Mouse (Mus musculus): ENCODE results near the gene Vstm2l. TPM values are rescaled to one million over a fixed set of nuclear protein-coding genes. Genes with fewer than 3 reads are reported as not detected.

Vstm2l gene
- polyA plus RNA-seq, 1 experiment from 2014 or later = 0.53 TPM

DNA sequence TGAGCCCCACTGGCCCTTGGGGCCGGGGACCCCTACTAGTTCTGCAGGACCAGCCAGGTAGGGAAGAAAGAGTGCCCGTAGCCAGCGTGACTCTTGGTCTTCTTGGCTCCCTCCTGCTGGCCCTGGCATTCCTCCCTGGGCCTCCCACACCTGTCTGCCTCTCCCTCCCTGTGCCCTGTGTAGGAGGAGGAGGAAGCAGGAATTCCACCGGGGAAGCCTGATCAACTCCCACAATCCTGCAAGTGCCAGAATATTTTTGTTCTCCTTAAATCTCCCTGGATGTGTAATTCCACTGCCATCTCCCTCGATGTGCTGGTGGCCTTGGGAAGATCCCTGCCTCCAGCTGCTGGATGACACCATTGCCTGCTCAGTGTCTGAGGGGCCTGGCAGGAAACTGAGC, 10.1 kb downstream of the Vstm2l start:
- no peak for TF ChIP-seq EP300 (optimal IDR thresholded peaks at IDR 0.05)
- TF ChIP-seq CTCF (IDR thresholded peaks at IDR 0.05; ENCODE audit: low read depth) = no peak
- H3K27me3 ChIP-seq (ENCODE audit: control insufficient read depth, insufficient read depth, low read length) = no peaks in the 10 kb centered on the region
- WGBS = 54% methylated on average over 5 of the region's 5 CpGs
- H3K9ac ChIP-seq (ENCODE audit: low read length) = no peak overlapping the region
- H3K4me3 ChIP-seq (ENCODE audit: low read depth, low read length) = no peak overlapping the region
- H3K4me2 ChIP-seq (replicated peaks; ENCODE audit: low read depth) = no peak overlapping the region
- no peaks in the 10 kb centered on the region for H3K36me3 ChIP-seq (ENCODE audit: control insufficient read depth, insufficient read depth, low read length)
- no peaks in the 10 kb centered on the region for H3K4me1 ChIP-seq (replicated peaks; ENCODE audit: control insufficient read depth, insufficient read depth)
- H3K9me3 ChIP-seq (ENCODE audit: control insufficient read depth, low read length) = no peaks in the 10 kb centered on the region
- DNase-seq (ENCODE audit: low spot score) (no peak), ATAC-seq (ENCODE audit: low FRiP score, low TSS enrichment) (no peak)
- H3K27ac ChIP-seq (replicated peaks) = no peak overlapping the region

DNA sequence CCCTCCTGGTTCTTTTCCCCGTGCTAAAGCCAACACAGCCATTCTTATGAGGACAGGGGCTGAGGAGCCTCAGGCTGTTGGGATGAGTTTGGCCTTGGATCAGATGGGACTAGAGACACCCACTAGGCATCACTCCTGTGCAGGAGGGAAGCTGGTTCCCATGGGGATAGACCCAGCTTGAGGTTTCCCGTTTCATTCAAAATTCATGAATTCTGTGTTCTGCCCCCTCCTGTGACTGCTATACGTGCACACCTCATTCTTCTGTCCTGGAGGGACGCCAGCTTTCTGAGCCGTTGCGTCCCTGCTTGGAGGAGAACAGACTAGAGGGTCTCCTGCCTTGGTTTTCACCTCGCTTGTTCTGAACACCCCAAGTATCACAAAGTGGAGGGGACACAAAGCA, 12.0 kb downstream of the Vstm2l start:
- 63% methylated on average over 7 of the region's 7 CpGs for WGBS
- H3K27me3 ChIP-seq (ENCODE audit: control insufficient read depth, insufficient read depth, low read length) = no peaks in the 10 kb centered on the region

DNA sequence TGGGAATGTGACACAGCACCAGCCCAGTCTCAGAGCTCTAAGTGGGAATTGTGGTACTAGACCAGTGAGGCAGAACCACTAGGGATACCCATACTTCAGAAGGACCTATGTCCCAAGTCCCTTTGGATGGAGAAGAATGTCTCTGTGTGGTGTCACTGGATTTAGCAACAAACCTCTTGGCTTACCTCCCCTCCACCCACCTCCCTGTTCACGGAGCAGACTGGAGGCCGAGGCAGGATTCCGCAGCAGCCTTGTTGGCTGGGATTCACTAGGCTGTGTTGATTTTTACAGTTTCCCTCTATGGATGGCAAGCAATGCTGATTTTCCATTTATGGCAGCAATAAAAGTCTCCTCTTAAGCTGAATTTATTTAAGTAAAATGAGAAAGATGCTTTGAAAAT, 12.5 kb downstream of the Vstm2l start:
- WGBS = 63% methylated on average over 3 of the region's 3 CpGs
- DNase-seq (ENCODE audit: low spot score) = no peak
- Histone ChIP-seq H3K9ac (ENCODE audit: low read length) (no peak overlapping the region), H3K27ac (replicated peaks) (no peak overlapping the region), H3K4me1 (replicated peaks; ENCODE audit: control insufficient read depth, insufficient read depth) (no peaks in the 10 kb centered on the region), H3K4me3 (ENCODE audit: low read depth, low read length) (no peak overlapping the region), H3K36me3 (ENCODE audit: control insufficient read depth, insufficient read depth, low read length) (no peaks in the 10 kb centered on the region), H3K27me3 (ENCODE audit: control insufficient read depth, insufficient read depth, low read length) (no peaks in the 10 kb centered on the region), H3K9me3 (ENCODE audit: control insufficient read depth, low read length) (no peaks in the 10 kb centered on the region), H3K4me2 (replicated peaks; ENCODE audit: low read depth) (no peak overlapping the region)
- no peak for TF ChIP-seq CTCF (IDR thresholded peaks at IDR 0.05; ENCODE audit: low read depth)
- no peak for TF ChIP-seq EP300 (optimal IDR thresholded peaks at IDR 0.05)
- no peak for ATAC-seq (ENCODE audit: low FRiP score, low TSS enrichment)

More for the DNA sequence above, 12.0 kb downstream of the Vstm2l start:
- TF ChIP-seq EP300 (optimal IDR thresholded peaks at IDR 0.05) (no peak), CTCF (IDR thresholded peaks at IDR 0.05; ENCODE audit: low read depth) (no peak)
- Histone ChIP-seq H3K27ac (replicated peaks) (no peak overlapping the region), H3K36me3 (ENCODE audit: control insufficient read depth, insufficient read depth, low read length) (no peaks in the 10 kb centered on the region), H3K4me2 (replicated peaks; ENCODE audit: low read depth) (no peak overlapping the region), H3K9ac (ENCODE audit: low read length) (no peak overlapping the region), H3K4me1 (replicated peaks; ENCODE audit: control insufficient read depth, insufficient read depth) (no peaks in the 10 kb centered on the region), H3K4me3 (ENCODE audit: low read depth, low read length) (no peak overlapping the region), H3K9me3 (ENCODE audit: control insufficient read depth, low read length) (no peaks in the 10 kb centered on the region)
- DNase-seq (ENCODE audit: low spot score) = no peak
- ATAC-seq (ENCODE audit: low FRiP score, low TSS enrichment) = no peak

- DNase-seq (ENCODE audit: low spot score) (no peak), ATAC-seq (ENCODE audit: low FRiP score, low TSS enrichment) (no peak)
- Histone ChIP-seq H3K9ac (ENCODE audit: low read length) (no peak overlapping the region), H3K27me3 (ENCODE audit: control insufficient read depth, insufficient read depth, low read length) (no peaks in the 10 kb centered on the region), H3K27ac (replicated peaks) (no peak overlapping the region), H3K9me3 (ENCODE audit: control insufficient read depth, low read length) (no peaks in the 10 kb centered on the region), H3K4me2 (replicated peaks; ENCODE audit: low read depth) (no peak overlapping the region), H3K36me3 (ENCODE audit: control insufficient read depth, insufficient read depth, low read length) (no peaks in the 10 kb centered on the region), H3K4me3 (ENCODE audit: low read depth, low read length) (no peak overlapping the region), H3K4me1 (replicated peaks; ENCODE audit: control insufficient read depth, insufficient read depth) (no peaks in the 10 kb centered on the region)
- no peak for TF ChIP-seq CTCF (IDR thresholded peaks at IDR 0.05; ENCODE audit: low read depth)
- TF ChIP-seq EP300 (optimal IDR thresholded peaks at IDR 0.05) = no peak
- 56% methylated on average over 20 of the region's 20 CpGs for WGBS
Observed at GRCm38 (mm10) chr2:157927397-157927796, 12.9 kb downstream of the Vstm2l start.

GRCm38 (mm10) chr2:157927815-157928214, 13.4 kb downstream of the Vstm2l start:
- Histone ChIP-seq H3K4me2 (replicated peaks; ENCODE audit: low read depth) (no peak overlapping the region), H3K36me3 (ENCODE audit: control insufficient read depth, insufficient read depth, low read length) (no peaks in the 10 kb centered on the region), H3K27ac (replicated peaks) (no peak overlapping the region), H3K9me3 (ENCODE audit: control insufficient read depth, low read length) (no peaks in the 10 kb centered on the region), H3K27me3 (ENCODE audit: control insufficient read depth, insufficient read depth, low read length) (no peaks in the 10 kb centered on the region), H3K9ac (ENCODE audit: low read length) (no peak overlapping the region), H3K4me3 (ENCODE audit: low read depth, low read length) (no peak overlapping the region), H3K4me1 (replicated peaks; ENCODE audit: control insufficient read depth, insufficient read depth) (no peaks in the 10 kb centered on the region)
- no peak for DNase-seq (ENCODE audit: low spot score)
- no peak for ATAC-seq (ENCODE audit: low FRiP score, low TSS enrichment)
- TF ChIP-seq EP300 (optimal IDR thresholded peaks at IDR 0.05) (no peak), CTCF (IDR thresholded peaks at IDR 0.05; ENCODE audit: low read depth) (no peak)
- WGBS = 22% methylated on average over 2 of the region's 2 CpGs

GRCm38 (mm10) chr2:157932655-157933054, 18.2 kb downstream of the Vstm2l start:
- H3K9me3 ChIP-seq (ENCODE audit: control insufficient read depth, low read length) = no peaks in the 10 kb centered on the region
- WGBS = 62% methylated on average over 4 of the region's 4 CpGs
- DNase-seq (ENCODE audit: low spot score) (no peak), ATAC-seq (ENCODE audit: low FRiP score, low TSS enrichment) (no peak)
- no peak overlapping the region for H3K4me2 ChIP-seq (replicated peaks; ENCODE audit: low read depth)
- H3K4me1 ChIP-seq (replicated peaks; ENCODE audit: control insufficient read depth, insufficient read depth) = no peaks in the 10 kb centered on the region
- TF ChIP-seq CTCF (IDR thresholded peaks at IDR 0.05; ENCODE audit: low read depth) (peak; percentile 49; the same call in 1 of the 2 replicates), EP300 (optimal IDR thresholded peaks at IDR 0.05) (no peak)
- no peaks in the 10 kb centered on the region for H3K27me3 ChIP-seq (ENCODE audit: control insufficient read depth, insufficient read depth, low read length)
- no peak overlapping the region for H3K4me3 ChIP-seq (ENCODE audit: low read depth, low read length)
- H3K9ac ChIP-seq (ENCODE audit: low read length) = no peak overlapping the region
- H3K36me3 ChIP-seq (ENCODE audit: control insufficient read depth, insufficient read depth, low read length) = no peaks in the 10 kb centered on the region
- H3K27ac ChIP-seq (replicated peaks) = no peak overlapping the region
